Mouse (Mus musculus) liver, adult 2 months (tissue): ENCODE data around the gene Sumo1.

Experiments
- CTCF ChIP-seq: fragments of 200-500 bp; IDR thresholded peaks from 2 replicates; pipeline ENCODE4 v1.5.1; 2011; ENCODE audit warnings: low read depth, low read length, control low read depth
- POLR2A ChIP-seq: fragments of 200-500 bp; IDR thresholded peaks from 2 replicates; pipeline ENCODE4 v1.6.1; 2011; ENCODE audit warnings: low read length, control low read depth; ENCODE audit not compliant: insufficient read depth; ENCODE audit errors: extremely low read depth

GRCm38 (mm10) chr1:59573843-59574242 lies 96.8 kb downstream of the Sumo1 start:
- TF ChIP-seq POLR2A (no peak), CTCF (no peak)
